Mouse (Mus musculus) thymus, postnatal 25 days (tissue): Measurements from ENCODE around the gene Man2a1.
"Not testable (repeated sequence)": the region's sequence is repeated elsewhere in the genome, so short reads cannot be mapped to it uniquely, and the experiment has no call there.

Experiments
- DNase-seq: peaks from one replicate; pipeline ENCODE4 v3.0.0; 2022

Man2a1 gene

GRCm38 (mm10) chr17:64716318-64716717 lies 115.8 kb downstream of the Man2a1 start:
- DNase-seq: no peak

GRCm38 (mm10) chr17:64719760-64720159 lies 119.2 kb downstream of the Man2a1 start:
- DNase-seq: no peak

- no peak for DNase-seq
These were observed 120.6 kb downstream of the Man2a1 start for GRCm38 (mm10) chr17:64721112-64721511.

GRCm38 (mm10) chr17:64723162-64723561 lies 122.6 kb downstream of the Man2a1 start:
- DNase-seq: no peak

GRCm38 (mm10) chr17:64725214-64725613 lies 124.7 kb downstream of the Man2a1 start:
- no peak for DNase-seq

- DNase-seq: peak; percentile 64
These were observed 125.5 kb downstream of the Man2a1 start for GRCm38 (mm10) chr17:64726032-64726431.

- DNase-seq: no peak
These were observed 135.0 kb downstream of the Man2a1 start for GRCm38 (mm10) chr17:64735492-64735891.

GRCm38 (mm10) chr17:64737918-64738317 lies 137.4 kb downstream of the Man2a1 start:
- no peak for DNase-seq

- no peak for DNase-seq
These were observed 138.6 kb downstream of the Man2a1 start for GRCm38 (mm10) chr17:64739129-64739528.

- no peak for DNase-seq
These were observed 142.4 kb downstream of the Man2a1 start for GRCm38 (mm10) chr17:64742715-64743605.

- DNase-seq: no peak
These were observed 143.2 kb downstream of the Man2a1 start for GRCm38 (mm10) chr17:64743606-64744300.

GRCm38 (mm10) chr17:64746637-64747225 lies 146.2 kb downstream of the Man2a1 start:
- DNase-seq: no peak

GRCm38 (mm10) chr17:64747461-64747860 lies 146.9 kb downstream of the Man2a1 start:
- no peak for DNase-seq

GRCm38 (mm10) chr17:64748131-64748530 lies 147.6 kb downstream of the Man2a1 start:
- DNase-seq: no peak

- no peak for DNase-seq
These were observed 148.6 kb downstream of the Man2a1 start for GRCm38 (mm10) chr17:64749146-64749545.

GRCm38 (mm10) chr17:64751249-64751648 lies 150.7 kb downstream of the Man2a1 start:
- no peak for DNase-seq

GRCm38 (mm10) chr17:64752126-64753019 lies 151.8 kb downstream of the Man2a1 start:
- no peak for DNase-seq

- no peak for DNase-seq
These were observed 153.0 kb downstream of the Man2a1 start for GRCm38 (mm10) chr17:64753507-64753906.

- DNase-seq: peak; percentile 23
These were observed 153.8 kb downstream of the Man2a1 start for GRCm38 (mm10) chr17:64754142-64754863.

- no peak for DNase-seq
These were observed 154.7 kb downstream of the Man2a1 start for GRCm38 (mm10) chr17:64755191-64755590.

- DNase-seq: not testable (repeated sequence)
These were observed 162.1 kb downstream of the Man2a1 start for GRCm38 (mm10) chr17:64762651-64763050.

GRCm38 (mm10) chr17:64763491-64763890 lies 163.0 kb downstream of the Man2a1 start:
- no peak for DNase-seq
